Mouse (Mus musculus) midbrain, embryonic 15.5 days (tissue): ENCODE data around the gene Sacm1l. TPM values are rescaled to one million over a fixed set of nuclear protein-coding genes. Genes with fewer than 3 reads are reported as not detected.

Experiments used
- ATAC-seq: fragments of 200-750 bp; cut with Nextera tagmentation; replicated peaks from 2 replicates; pipeline ENCODE4 v1.8.0; 2017; ENCODE audit warnings: moderate TSS enrichment
- H3K27ac ChIP-seq: fragments of 300-500 bp; sonication (generic); 2 replicates; pipeline ENCODE4 v1.5.1; 2015; ENCODE audit warnings: mild to moderate bottlenecking, inconsistent platforms
- H3K27me3 ChIP-seq: fragments of 300-500 bp; sonication (generic); replicated peaks from 2 replicates; pipeline ENCODE4 v1.6.1; 2015; ENCODE audit warnings: inconsistent platforms
- H3K36me3 ChIP-seq: fragments of 300-500 bp; sonication (generic); replicated peaks from 2 replicates; pipeline ENCODE4 v1.6.1; 2015; ENCODE audit warnings: inconsistent platforms
- H3K4me1 ChIP-seq: fragments of 300-500 bp; sonication (generic); 2 replicates; pipeline ENCODE4 v1.6.1; 2015; ENCODE audit warnings: inconsistent platforms
- H3K4me2 ChIP-seq: fragments of 300-500 bp; sonication (generic); 2 replicates; pipeline ENCODE4 v1.6.1; 2015; ENCODE audit warnings: inconsistent platforms, mild to moderate bottlenecking, moderate library complexity
- H3K4me3 ChIP-seq: fragments of 300-500 bp; sonication (generic); 2 replicates; pipeline ENCODE4 v1.5.1; 2015; ENCODE audit warnings: mild to moderate bottlenecking, inconsistent platforms
- H3K9ac ChIP-seq: fragments of 300-500 bp; sonication (generic); 2 replicates; pipeline ENCODE4 v1.6.1; 2015; ENCODE audit warnings: mild to moderate bottlenecking, inconsistent platforms
- H3K9me3 ChIP-seq: fragments of 300-500 bp; sonication (generic); 2 replicates; pipeline ENCODE4 v1.6.1; 2016; ENCODE audit warnings: inconsistent platforms
- WGBS: fragments of 180-500 bp; shearing (Covaris S2); methylation state at CpG from one replicate; pipeline ENCODE4 v1.1.7; 2015; ENCODE audit warnings: mixed read lengths; 5-methylcytosine and 5-hydroxymethylcytosine counted together
- polyA plus RNA-seq: library from polyadenylated mRNA; unstranded; fragments of >200 nt; fragmentation: Nextera tagmentation; extraction: Ambion mirVana; gene quantifications from 2 replicates; pipeline ENCODE4 v1.2.1, GENCODE M21; 2015

The Sacm1l gene
- polyA plus RNA-seq, 1 experiment from 2014 or later, result 50.9 TPM

GRCm38 (mm10) chr9:123601529-123601928 lies 72.0 kb downstream of the Sacm1l start:
- ATAC-seq, result no peak
- 90% methylated on average over 1 of the region's 1 CpGs for WGBS
- no peaks in the 10 kb centered on the region for H3K9me3 ChIP-seq
- no peaks in the 10 kb centered on the region for H3K36me3 ChIP-seq
- no peaks in the 10 kb centered on the region for H3K27me3 ChIP-seq
- H3K4me1 ChIP-seq, result no peaks in the 10 kb centered on the region
- H3K4me2 ChIP-seq, result no peak overlapping the region
- H3K4me3 ChIP-seq, result no peak overlapping the region
- H3K27ac ChIP-seq, result no peak overlapping the region
- H3K9ac ChIP-seq, result no peak overlapping the region

- WGBS, result 92% methylated on average over 5 of the region's 5 CpGs
- no peak overlapping the region for H3K4me3 ChIP-seq
- H3K4me2 ChIP-seq, result no peak overlapping the region
- no peak overlapping the region for H3K27ac ChIP-seq
- no peaks in the 10 kb centered on the region for H3K27me3 ChIP-seq
- H3K36me3 ChIP-seq, result no peaks in the 10 kb centered on the region
- no peak for ATAC-seq
- H3K4me1 ChIP-seq, result no peaks in the 10 kb centered on the region
- no peaks in the 10 kb centered on the region for H3K9me3 ChIP-seq
- no peak overlapping the region for H3K9ac ChIP-seq
These were observed 90.9 kb downstream of the Sacm1l start for GRCm38 (mm10) chr9:123620311-123621098.

GRCm38 (mm10) chr9:123624741-123625140 lies 95.2 kb downstream of the Sacm1l start:
- H3K36me3 ChIP-seq, result no peaks in the 10 kb centered on the region
- no peak overlapping the region for H3K4me2 ChIP-seq
- ATAC-seq, result no peak
- no peaks in the 10 kb centered on the region for H3K9me3 ChIP-seq
- no peaks in the 10 kb centered on the region for H3K4me1 ChIP-seq
- no peak overlapping the region for H3K27ac ChIP-seq
- no peak overlapping the region for H3K9ac ChIP-seq
- H3K4me3 ChIP-seq, result no peak overlapping the region
- H3K27me3 ChIP-seq, result no peaks in the 10 kb centered on the region
- WGBS, result 88% methylated on average over 2 of the region's 2 CpGs

GRCm38 (mm10) chr9:123625821-123626220 lies 96.3 kb downstream of the Sacm1l start:
- ATAC-seq, result no peak
- WGBS, result 94% methylated on average over 11 of the region's 11 CpGs
- Histone ChIP-seq H3K9me3 (no peaks in the 10 kb centered on the region), H3K4me1 (no peaks in the 10 kb centered on the region), H3K27me3 (no peaks in the 10 kb centered on the region), H3K36me3 (no peaks in the 10 kb centered on the region), H3K27ac (no peak overlapping the region), H3K9ac (no peak overlapping the region), H3K4me3 (no peak overlapping the region), H3K4me2 (no peak overlapping the region)

GRCm38 (mm10) chr9:123631666-123632065 lies 102.1 kb downstream of the Sacm1l start:
- H3K27ac ChIP-seq, result no peak overlapping the region
- H3K9me3 ChIP-seq, result no peaks in the 10 kb centered on the region
- no peak overlapping the region for H3K4me2 ChIP-seq
- no peak overlapping the region for H3K4me3 ChIP-seq
- 85% methylated on average over 3 of the region's 3 CpGs for WGBS
- no peaks in the 10 kb centered on the region for H3K27me3 ChIP-seq
- no peak for ATAC-seq
- H3K4me1 ChIP-seq, result no peaks in the 10 kb centered on the region
- H3K36me3 ChIP-seq, result no peaks in the 10 kb centered on the region
- H3K9ac ChIP-seq, result no peak overlapping the region

- no peak within 1 kb of the TSS for H3K9ac ChIP-seq
- no peak within 1 kb of the TSS for H3K27ac ChIP-seq
- no peaks in the 10 kb centered on the region for H3K4me1 ChIP-seq
- ATAC-seq, result no peak
- no peaks in the 10 kb centered on the region for H3K27me3 ChIP-seq
- H3K36me3 ChIP-seq, result no peaks in the 10 kb centered on the region
- H3K9me3 ChIP-seq, result no peaks in the 10 kb centered on the region
- no peak within 1 kb of the TSS for H3K4me3 ChIP-seq
- H3K4me2 ChIP-seq, result no peak within 1 kb of the TSS
- WGBS, result 82% methylated on average over 6 of the region's 6 CpGs
These were observed 102.7 kb downstream of the Sacm1l start, which contains the start of gene Slc6a20b for GRCm38 (mm10) chr9:123632281-123632680. TSS of gene Slc6a20b (minus strand) at chr9:123632565.

GRCm38 (mm10) chr9:123632993-123633392 lies 103.4 kb downstream of the Sacm1l start:
- Histone ChIP-seq H3K9me3 (no peaks in the 10 kb centered on the region), H3K27me3 (no peaks in the 10 kb centered on the region), H3K27ac (no peak overlapping the region), H3K36me3 (no peaks in the 10 kb centered on the region), H3K9ac (no peak overlapping the region), H3K4me3 (no peak overlapping the region), H3K4me2 (no peak overlapping the region), H3K4me1 (no peaks in the 10 kb centered on the region)
- WGBS, result 94% methylated on average over 3 of the region's 3 CpGs
- ATAC-seq, result no peak

- Histone ChIP-seq H3K9ac (no peak overlapping the region), H3K36me3 (no peaks in the 10 kb centered on the region), H3K4me3 (no peak overlapping the region), H3K9me3 (no peaks in the 10 kb centered on the region), H3K27ac (no peak overlapping the region), H3K4me2 (no peak overlapping the region), H3K4me1 (no peaks in the 10 kb centered on the region), H3K27me3 (no peaks in the 10 kb centered on the region)
- WGBS, result 70% methylated on average over 5 of the region's 5 CpGs
- ATAC-seq, result no peak
These were observed 107.2 kb downstream of the Sacm1l start for GRCm38 (mm10) chr9:123636771-123637170.

GRCm38 (mm10) chr9:123638231-123638630 lies 108.7 kb downstream of the Sacm1l start:
- Histone ChIP-seq H3K4me1 (no peaks in the 10 kb centered on the region), H3K27ac (no peak overlapping the region), H3K4me2 (no peak overlapping the region), H3K36me3 (no peaks in the 10 kb centered on the region), H3K9me3 (no peaks in the 10 kb centered on the region), H3K27me3 (no peaks in the 10 kb centered on the region), H3K4me3 (no peak overlapping the region), H3K9ac (no peak overlapping the region)
- no peak for ATAC-seq

GRCm38 (mm10) chr9:123638668-123639089 lies 109.1 kb downstream of the Sacm1l start:
- Histone ChIP-seq H3K9me3 (no peaks in the 10 kb centered on the region), H3K4me3 (no peak overlapping the region), H3K27ac (no peak overlapping the region), H3K4me2 (no peak overlapping the region), H3K36me3 (no peaks in the 10 kb centered on the region), H3K4me1 (no peaks in the 10 kb centered on the region), H3K9ac (no peak overlapping the region), H3K27me3 (no peaks in the 10 kb centered on the region)
- WGBS, result 83% methylated on average over 1 of the region's 1 CpGs
- peak; percentile 58; the same call in 1 of the 2 replicates for ATAC-seq

- no peak overlapping the region for H3K27ac ChIP-seq
- 69% methylated on average over 1 of the region's 1 CpGs for WGBS
These were observed 110.5 kb downstream of the Sacm1l start for GRCm38 (mm10) chr9:123640106-123640505.

More at GRCm38 (mm10) chr9:123640106-123640505, 110.5 kb downstream of the Sacm1l start:
- Histone ChIP-seq H3K9me3 (no peaks in the 10 kb centered on the region), H3K27me3 (no peaks in the 10 kb centered on the region), H3K4me1 (no peaks in the 10 kb centered on the region), H3K4me3 (no peak overlapping the region), H3K4me2 (no peak overlapping the region), H3K9ac (no peak overlapping the region), H3K36me3 (no peaks in the 10 kb centered on the region)
- ATAC-seq, result no peak
